Mouse (Mus musculus): ENCODE measurements around the gene Gm20517.

DNA sequence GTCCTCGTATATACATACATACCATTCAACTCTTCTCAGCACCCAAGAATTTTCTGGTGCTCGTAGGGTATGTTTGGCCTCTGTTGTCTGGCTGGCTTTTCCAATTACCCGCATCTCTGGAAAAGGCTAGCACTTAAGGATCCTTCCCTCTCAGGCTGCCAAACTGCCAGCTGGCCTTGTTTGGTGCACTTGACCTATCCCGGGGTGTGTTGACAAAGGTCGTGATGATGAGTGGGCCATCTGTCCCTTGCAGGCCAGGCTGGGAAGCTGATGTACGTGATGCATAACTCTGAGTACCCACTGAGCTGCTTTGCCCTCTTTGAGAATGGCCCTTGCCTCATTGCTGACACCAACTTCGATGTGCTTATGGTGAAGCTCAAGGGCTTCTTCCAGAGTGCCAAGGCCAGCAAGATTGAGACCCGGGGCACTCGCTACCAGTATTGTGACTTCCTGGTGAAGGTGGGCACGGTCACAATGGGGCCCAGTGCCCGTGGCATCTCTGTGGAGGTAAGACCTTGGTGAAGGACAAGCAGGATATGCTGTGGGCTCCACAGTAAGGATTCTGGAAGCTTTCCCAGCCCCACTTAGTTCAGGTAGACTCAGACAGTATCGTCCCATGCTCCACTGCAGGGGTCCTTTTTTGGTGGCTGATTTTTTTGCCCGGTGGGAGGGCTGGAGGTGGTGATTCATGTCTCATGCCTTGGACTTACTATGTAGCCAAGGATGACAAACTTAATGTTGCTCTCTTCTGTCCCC is 7.3 kb downstream of the Gm20517 start:
- TF ChIP-seq POLR2A (IDR thresholded peaks at IDR 0.05; ENCODE audit: low read depth, low read length) (no peak), CTCF (IDR thresholded peaks at IDR 0.05; ENCODE audit: borderline replicate concordance, insufficient read depth, low read length) (no peak)

Data from embryonic fibroblast, embryonic 13.5 days (primary cell).